Mouse (Mus musculus) cortical plate, adult 2 months (tissue): ENCODE data around the gene Patl1. TPM values are rescaled to one million over a fixed set of nuclear protein-coding genes. Genes with fewer than 3 reads are reported as not detected.
"Not testable (repeated sequence)": the region's sequence is repeated elsewhere in the genome, so short reads cannot be mapped to it uniquely, and the experiment has no call there.

Experiments used
- H3K27ac ChIP-seq: fragments of 200-500 bp; 2 replicates; pipeline ENCODE4 v1.5.1; 2012; ENCODE audit warnings: low read length, control low read depth, inconsistent platforms; ENCODE audit not compliant: insufficient read depth
- H3K4me1 ChIP-seq: fragments of 200-500 bp; 2 replicates; pipeline ENCODE4 v1.6.1; 2011; ENCODE audit warnings: low read length; ENCODE audit not compliant: control insufficient read depth, insufficient read depth
- H3K4me3 ChIP-seq: fragments of 200-500 bp; 2 replicates; pipeline ENCODE4 v1.5.1; 2011; ENCODE audit warnings: mild to moderate bottlenecking, low read length, control low read depth; ENCODE audit not compliant: insufficient read depth
- CTCF ChIP-seq: fragments of 200-500 bp; IDR thresholded peaks from 2 replicates; pipeline ENCODE4 v1.5.1; 2011; ENCODE audit warnings: mild to moderate bottlenecking, control low read depth, low read length; ENCODE audit not compliant: insufficient read depth; ENCODE audit errors: extremely low read depth
- POLR2A ChIP-seq: fragments of 200-500 bp; IDR thresholded peaks from 2 replicates; pipeline ENCODE4 v1.6.1; 2011; ENCODE audit warnings: mild to moderate bottlenecking, low read length, control low read depth; ENCODE audit not compliant: insufficient read depth; ENCODE audit errors: extremely low read depth
- polyA plus RNA-seq: library from polyadenylated mRNA; depleted of rRNA; stranded (reverse); fragments of >200 nt; gene quantifications from 2 replicates; pipeline ENCODE4 v1.2.3, GENCODE M21; 2012; rRNA removed

Gene Patl1
- 15.5 and 17.2 TPM in 2 replicates for polyA plus RNA-seq

DNA sequence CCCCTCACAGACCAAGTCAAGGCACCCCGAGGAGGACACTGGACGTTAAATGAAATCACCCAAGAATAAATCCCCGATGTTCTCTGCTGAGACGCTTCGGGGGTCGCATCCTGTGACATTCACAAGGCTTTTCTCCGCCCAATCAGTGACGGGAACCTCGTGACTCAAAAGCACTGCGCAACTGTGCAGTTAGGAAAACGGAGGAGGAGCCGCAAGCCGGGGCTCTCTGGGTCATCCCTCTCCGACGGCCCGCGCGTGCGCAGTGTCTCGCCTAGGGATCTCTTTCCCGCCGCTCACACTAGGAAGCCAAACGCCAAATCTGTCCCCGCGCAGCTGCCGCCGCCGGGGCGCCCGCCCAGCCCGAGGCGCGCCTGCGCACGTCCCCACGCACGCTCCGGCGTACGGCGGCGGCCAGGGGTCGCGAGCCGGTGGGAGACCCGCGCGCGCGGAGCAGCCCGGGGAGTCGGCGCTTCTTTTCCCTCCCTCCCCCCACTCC is at the start of gene Patl1:
Patl1 (plus strand) TSS at position 363 of the 496 bp plus-strand sequence.
- Histone ChIP-seq H3K4me1 (no peaks in the 10 kb centered on the region; the same call in 1 of the 2 replicates), H3K4me3 (peak within 1 kb of the TSS; percentile 71)
- TF ChIP-seq CTCF (no peak), POLR2A (peak; percentile 91)

DNA sequence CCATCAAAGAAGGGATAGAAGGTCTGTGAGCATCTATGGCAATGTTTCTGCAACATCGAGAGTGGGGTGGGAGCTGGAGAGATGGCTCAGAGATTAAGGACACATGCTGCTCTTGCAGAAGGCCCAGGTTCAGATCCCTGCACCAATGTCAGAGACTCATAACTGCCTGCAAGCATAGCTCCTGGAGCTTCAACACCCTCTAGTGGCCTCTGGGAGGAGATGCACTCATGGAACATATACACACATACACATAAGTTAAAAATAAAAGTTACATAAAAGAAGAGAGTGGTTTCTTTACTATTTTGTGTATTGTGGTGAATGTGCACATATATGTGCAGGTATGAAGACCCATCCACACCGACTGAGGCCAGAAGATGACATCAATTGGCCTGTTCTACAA is 44.4 kb upstream of the Patl1 start:
- H3K4me3 ChIP-seq, result no peak overlapping the region
- H3K4me1 ChIP-seq, result no peaks in the 10 kb centered on the region
- H3K27ac ChIP-seq, result no peak overlapping the region
- TF ChIP-seq CTCF (no peak), POLR2A (no peak)

More for the DNA sequence above, at the start of gene Patl1:
- peak within 1 kb of the TSS; percentile 89 for H3K27ac ChIP-seq

DNA sequence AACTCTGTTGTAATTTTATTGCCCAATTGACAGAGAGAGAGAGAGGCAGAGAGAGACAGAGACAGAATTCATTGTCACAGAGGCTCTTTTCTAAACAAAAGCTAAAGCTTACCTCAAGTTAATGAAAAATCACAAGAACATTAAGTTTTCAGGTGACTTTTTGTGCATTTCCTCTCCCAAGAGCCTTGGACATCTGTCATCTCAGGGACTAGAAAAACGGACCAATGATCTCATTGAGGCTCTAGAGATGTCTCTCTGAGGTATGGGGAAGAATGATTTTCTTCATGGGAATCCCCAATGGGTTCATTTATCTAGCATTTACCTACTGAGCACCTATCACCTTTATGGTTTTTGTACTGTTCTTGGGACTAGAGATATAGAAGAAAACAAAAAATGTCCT is 37.2 kb upstream of the Patl1 start, which contains the start of gene Olfr1419:
Olfr1419 (minus strand) TSS at position 101 of the 400 bp plus-strand sequence.
- TF ChIP-seq POLR2A (no peak), CTCF (no peak)
- H3K4me3 ChIP-seq, result no peak within 1 kb of the TSS
- no peak within 1 kb of the TSS for H3K27ac ChIP-seq
- no peaks in the 10 kb centered on the region for H3K4me1 ChIP-seq

DNA sequence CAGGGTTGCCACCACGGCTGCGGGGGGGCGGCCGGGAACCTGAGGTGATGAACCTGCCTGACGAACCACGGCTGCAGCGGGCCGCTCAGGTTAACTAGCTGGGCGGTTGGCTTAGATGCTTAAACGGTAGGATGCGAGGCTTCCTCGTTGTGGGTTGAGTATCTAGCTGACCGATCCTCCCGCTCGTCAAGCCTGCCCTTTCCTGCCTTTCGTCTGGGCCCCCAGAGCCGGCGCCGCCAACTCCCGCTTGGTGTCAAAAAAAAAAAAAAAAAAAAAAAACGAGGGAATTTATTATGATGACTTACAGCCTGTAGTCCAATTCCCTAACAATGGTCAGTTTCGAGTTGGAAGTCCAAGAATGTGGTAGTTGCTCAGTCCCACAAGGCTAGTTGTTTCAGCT is 33.8 kb upstream of the Patl1 start:
- not testable (repeated sequence) for H3K4me3 ChIP-seq, H3K4me1 ChIP-seq

DNA sequence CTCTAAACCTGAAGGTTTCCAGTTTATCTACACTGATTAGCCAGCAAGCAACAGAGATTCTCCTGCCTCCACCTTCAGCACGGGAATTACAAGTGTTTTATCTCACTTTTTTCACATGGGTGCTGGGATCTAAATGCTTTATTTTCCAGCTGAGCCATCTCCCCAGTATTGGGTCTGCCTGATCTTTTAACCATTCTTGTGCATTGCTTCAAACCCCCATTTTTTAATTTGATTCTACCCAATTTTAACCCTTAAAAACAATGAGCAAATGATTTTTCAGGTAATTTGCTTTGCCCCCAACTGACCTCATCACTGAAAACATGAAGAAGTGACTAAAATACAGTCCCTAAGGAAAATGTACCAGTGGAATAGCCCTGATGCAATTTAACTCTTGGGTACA is 25.9 kb upstream of the Patl1 start, which contains the start of gene Olfr1420:
Olfr1420 (plus strand) TSS at position 301 of the 400 bp plus-strand sequence.
- TF ChIP-seq POLR2A (no peak), CTCF (no peak)
- Histone ChIP-seq H3K4me3 (no peak within 1 kb of the TSS), H3K27ac (no peak within 1 kb of the TSS), H3K4me1 (no peaks in the 10 kb centered on the region)

More for the DNA sequence above, 33.8 kb upstream of the Patl1 start:
- H3K27ac ChIP-seq, result not testable (repeated sequence)

DNA sequence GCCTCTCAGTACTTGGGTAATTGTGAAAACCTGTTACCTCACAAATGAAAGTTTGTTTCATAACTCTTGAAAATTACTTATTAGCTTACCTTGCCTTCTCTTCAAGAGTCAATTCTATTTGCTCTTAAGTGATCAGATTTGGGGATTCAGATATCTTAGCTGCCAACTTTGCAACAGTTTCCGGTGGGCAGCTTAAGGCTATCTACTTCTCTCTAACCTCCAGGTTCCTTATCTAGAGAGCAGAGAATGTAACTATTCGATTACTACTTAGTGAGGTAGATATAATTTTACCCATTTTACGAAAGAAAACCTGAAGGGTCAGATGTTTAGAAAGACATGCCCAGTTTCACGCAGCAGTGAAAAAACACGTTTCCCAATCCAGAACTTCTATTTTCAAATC is 1.2 kb upstream of the Patl1 start:
- peak overlapping the region; percentile 71 for H3K4me3 ChIP-seq
- H3K4me1 ChIP-seq, result no peaks in the 10 kb centered on the region
- no peak for TF ChIP-seq CTCF
- TF ChIP-seq POLR2A, result no peak
- H3K27ac ChIP-seq, result no peak overlapping the region

DNA sequence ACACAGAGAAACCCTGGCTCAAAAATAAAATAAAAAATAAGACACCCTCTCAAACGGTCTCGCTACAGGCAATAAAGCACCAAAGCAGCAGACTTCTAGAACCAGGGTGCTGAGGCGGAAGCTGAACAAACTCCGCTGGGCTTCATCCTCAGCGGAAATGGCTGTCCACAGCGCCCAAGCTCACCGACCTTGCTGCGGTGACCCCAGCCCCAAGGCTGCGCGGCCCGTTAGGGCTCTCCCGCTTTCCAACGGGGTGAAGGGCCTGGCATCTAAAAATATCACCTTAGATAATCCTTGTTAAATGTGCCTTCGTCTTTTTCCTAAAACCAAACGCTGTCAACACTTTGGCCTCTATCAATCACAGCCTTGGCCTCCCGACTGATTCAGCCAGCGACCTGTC is 596 bp upstream of the Patl1 start:
- Histone ChIP-seq H3K27ac (peak overlapping the region; percentile 89), H3K4me1 (no peaks in the 10 kb centered on the region; the same call in 1 of the 2 replicates), H3K4me3 (peak overlapping the region; percentile 71)
- TF ChIP-seq CTCF, result no peak
- TF ChIP-seq POLR2A, result no peak

DNA sequence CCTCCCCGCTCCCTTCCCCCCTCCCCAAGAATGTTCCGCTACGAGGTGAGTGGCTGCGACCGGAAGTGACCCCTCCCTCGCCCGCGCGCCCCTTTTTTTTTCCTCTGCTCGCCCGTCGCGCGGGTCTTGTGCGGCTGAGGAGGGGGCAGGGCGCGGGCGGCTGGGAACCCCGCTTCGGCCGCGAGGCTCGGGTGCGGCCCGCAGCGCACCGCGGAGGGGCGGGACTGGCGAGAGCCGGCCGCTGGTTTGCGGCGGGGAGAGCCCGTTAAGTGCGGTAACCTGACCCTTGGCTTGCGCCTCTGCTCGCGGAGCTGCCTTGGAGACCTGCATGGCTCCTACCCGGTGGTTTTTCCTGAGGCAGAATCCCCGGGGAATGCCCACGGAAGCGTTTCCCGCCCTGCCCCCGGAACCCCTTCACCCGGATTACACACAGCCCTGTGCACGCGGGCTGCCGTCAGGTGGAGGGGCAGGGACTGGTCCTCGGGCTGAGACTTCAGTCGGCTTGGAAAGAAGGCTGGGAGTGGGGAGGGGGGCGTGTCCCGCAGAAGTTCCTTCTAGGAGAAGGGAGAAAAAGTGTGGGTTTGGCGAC is 428 bp downstream of the Patl1 start:
- Histone ChIP-seq H3K27ac (0 out of 2 replicates have a peak overlapping the region, but pooled peaks have one; percentile 55), H3K4me1 (no peaks in the 10 kb centered on the region; the same call in 1 of the 2 replicates), H3K4me3 (peak overlapping the region; percentile 71)
- TF ChIP-seq POLR2A, result no peak
- no peak for TF ChIP-seq CTCF

DNA sequence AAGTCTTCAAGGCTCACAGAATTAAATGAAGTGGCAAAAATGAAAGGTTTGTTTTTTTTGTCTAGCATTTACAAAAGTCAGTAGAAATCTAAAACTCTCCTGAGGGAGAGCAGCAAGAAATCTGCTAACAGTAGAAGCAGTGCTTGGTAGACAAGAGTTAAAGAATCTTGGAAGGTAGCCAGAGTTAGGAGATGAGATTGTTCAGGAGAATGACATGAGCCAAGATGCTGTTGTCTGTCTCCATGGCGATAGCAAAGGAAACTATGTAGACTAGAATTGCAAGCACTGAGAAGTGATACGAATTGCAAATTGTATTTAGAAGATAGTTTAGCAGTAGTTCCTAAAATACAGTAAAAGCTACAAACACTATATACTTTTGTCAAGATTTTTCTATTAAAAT is 3.6 kb downstream of the Patl1 start:
- Histone ChIP-seq H3K27ac (no peak overlapping the region), H3K4me3 (no peak overlapping the region), H3K4me1 (no peaks in the 10 kb centered on the region; the same call in 1 of the 2 replicates)
- TF ChIP-seq POLR2A (no peak), CTCF (no peak)

DNA sequence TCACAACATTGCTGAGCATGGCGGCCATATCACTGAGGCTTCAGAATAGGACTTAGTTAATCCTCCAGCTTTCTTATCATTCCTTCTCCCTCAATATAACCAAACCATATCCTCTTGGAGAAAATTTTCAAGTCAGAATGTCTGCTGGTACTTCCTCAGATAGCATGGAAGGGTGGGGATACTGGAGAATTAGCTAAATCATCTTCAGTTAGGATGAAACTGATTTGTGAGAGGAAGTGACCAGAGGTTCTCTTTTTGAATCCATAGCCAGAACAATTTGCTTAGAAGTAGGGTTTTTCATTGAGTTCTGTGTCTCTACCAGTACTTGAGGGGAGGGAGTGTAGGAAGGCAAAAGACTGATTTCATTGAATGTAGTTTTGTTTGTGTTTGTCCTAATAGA is 9.9 kb downstream of the Patl1 start:
- TF ChIP-seq POLR2A (no peak), CTCF (no peak)
- no peaks in the 10 kb centered on the region for H3K4me1 ChIP-seq
- H3K4me3 ChIP-seq, result no peak overlapping the region
- no peak overlapping the region for H3K27ac ChIP-seq

DNA sequence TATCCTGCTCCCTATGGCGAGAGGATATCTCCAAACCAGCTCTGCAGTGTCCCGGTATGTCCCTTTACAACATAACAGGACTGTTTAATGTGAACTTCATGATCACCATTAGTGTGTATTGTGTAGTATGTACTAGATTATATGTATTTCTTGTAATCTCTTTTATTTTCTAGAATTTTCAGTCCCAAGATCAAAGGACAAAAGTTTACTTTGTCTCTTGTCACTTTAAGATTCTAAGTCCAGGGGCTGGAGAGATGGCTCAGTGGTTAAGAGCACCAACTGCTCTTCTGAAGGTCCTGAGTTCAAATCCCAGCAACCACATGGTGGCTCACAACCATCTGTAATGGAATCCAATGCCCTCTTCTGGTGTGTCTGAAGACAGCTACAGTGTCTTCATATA is 10.3 kb downstream of the Patl1 start:
- not testable (repeated sequence) for H3K4me1 ChIP-seq, H3K27ac ChIP-seq, H3K4me3 ChIP-seq
